Mouse (Mus musculus): Measurements from ENCODE around the gene Neto2.

The Neto2 gene

GRCm38 (mm10) chr8:85602737-85603136, 98.0 kb downstream of the Neto2 start:
- no peak for DNase-seq (ENCODE audit: low read depth)

- no peak for DNase-seq (ENCODE audit: low read depth)
Observed at GRCm38 (mm10) chr8:85601741-85602140, 99.0 kb downstream of the Neto2 start.

GRCm38 (mm10) chr8:85597413-85598191, 103.1 kb downstream of the Neto2 start:
- DNase-seq (ENCODE audit: low read depth), result no peak

GRCm38 (mm10) chr8:85595391-85595790, 105.3 kb downstream of the Neto2 start:
- no peak for DNase-seq (ENCODE audit: low read depth)

GRCm38 (mm10) chr8:85594983-85595382, 105.7 kb downstream of the Neto2 start:
- DNase-seq (ENCODE audit: low read depth), result no peak

GRCm38 (mm10) chr8:85593324-85593723, 107.4 kb downstream of the Neto2 start:
- no peak for DNase-seq (ENCODE audit: low read depth)

GRCm38 (mm10) chr8:85591532-85591931, 109.2 kb downstream of the Neto2 start:
- no peak for DNase-seq (ENCODE audit: low read depth)

- no peak for DNase-seq (ENCODE audit: low read depth)
Observed at GRCm38 (mm10) chr8:85590258-85590657, 110.5 kb downstream of the Neto2 start.

GRCm38 (mm10) chr8:85588596-85588995, 112.1 kb downstream of the Neto2 start:
- no peak for DNase-seq (ENCODE audit: low read depth)
